Mouse (Mus musculus): ENCODE results near the gene Emid1.

Gene Emid1

DNA sequence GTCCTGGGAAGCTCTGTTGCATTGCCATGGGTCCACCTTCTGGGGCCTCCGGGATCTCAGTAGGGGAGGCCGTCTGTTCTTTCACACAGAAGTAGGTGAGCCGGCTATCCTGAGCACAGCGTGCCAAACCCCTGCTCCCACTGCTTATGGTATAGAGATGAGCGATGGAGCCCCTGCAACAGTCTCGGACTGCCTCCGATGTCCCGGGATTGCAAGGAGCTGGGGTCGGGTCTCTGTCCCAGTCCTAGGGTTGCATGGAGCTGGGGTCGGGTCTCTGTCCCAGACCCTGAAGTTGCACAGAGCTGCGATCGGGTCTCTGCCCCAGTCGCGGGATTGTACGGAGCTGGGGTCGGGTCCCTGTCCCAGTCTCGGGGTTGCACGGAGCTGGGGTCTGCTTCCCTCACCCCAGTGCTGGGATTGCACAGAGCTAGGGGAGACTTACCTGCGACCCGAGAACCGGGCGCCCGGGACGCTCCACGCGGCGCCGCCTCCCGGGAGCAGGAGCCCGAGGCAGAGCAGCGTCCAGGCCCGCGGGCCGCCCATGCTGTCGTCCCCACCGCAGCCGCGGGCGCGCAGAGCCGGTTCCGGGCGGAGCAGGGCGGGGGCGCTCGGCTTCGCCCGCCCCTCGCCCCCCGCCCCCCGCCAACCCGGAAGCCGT, at the start of gene Emid1:
TSS of gene Emid1 (minus strand) at position 578 of the 658 bp plus-strand sequence.
- no peak for DNase-seq (ENCODE audit: low read depth, low spot score)

- no peak for DNase-seq (ENCODE audit: low read depth, low spot score)
Observed at GRCm38 (mm10) chr11:5199879-5200278, 47.8 kb upstream of the Emid1 start.

- DNase-seq (ENCODE audit: low read depth, low spot score), result no peak
Observed at GRCm38 (mm10) chr11:5197068-5197467, 45.0 kb upstream of the Emid1 start.

DNA sequence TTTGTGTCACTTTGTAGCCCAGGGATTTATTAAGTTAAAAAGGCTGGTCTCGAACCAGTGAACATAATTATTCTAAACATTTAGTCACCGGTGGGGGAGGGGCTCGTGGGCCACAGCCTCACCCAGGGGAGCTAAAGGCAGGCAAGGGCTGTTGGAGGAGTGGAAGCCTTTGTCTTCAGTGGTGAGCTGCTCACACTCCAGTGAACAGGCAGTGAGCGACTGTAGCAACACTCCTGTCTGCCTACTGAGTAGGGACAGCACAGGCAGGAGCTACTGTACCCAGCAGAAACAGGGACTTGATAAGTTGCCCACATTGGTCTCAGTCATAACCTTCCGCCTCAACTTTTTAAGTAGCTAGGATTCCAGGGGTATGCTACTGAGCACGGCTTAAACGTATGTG, 44.5 kb upstream of the Emid1 start:
- DNase-seq (ENCODE audit: low read depth, low spot score), result no peak

DNA sequence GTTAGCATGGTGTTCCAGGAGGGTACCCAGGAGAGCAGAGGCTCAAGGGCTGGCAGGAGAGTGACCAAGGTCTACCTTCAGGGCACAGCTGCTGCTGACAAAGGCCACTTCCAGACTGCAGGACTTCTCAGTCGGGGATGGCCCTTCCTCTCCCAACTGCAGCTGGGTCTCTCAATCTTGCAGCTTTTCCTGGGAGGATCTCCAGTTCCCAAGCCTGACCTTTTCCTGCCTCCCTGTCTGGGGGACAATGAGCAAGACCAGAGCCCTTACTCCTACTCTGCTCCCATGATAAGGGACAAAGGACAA, 41.5 kb upstream of the Emid1 start:
- DNase-seq (ENCODE audit: low read depth, low spot score), result no peak

DNA sequence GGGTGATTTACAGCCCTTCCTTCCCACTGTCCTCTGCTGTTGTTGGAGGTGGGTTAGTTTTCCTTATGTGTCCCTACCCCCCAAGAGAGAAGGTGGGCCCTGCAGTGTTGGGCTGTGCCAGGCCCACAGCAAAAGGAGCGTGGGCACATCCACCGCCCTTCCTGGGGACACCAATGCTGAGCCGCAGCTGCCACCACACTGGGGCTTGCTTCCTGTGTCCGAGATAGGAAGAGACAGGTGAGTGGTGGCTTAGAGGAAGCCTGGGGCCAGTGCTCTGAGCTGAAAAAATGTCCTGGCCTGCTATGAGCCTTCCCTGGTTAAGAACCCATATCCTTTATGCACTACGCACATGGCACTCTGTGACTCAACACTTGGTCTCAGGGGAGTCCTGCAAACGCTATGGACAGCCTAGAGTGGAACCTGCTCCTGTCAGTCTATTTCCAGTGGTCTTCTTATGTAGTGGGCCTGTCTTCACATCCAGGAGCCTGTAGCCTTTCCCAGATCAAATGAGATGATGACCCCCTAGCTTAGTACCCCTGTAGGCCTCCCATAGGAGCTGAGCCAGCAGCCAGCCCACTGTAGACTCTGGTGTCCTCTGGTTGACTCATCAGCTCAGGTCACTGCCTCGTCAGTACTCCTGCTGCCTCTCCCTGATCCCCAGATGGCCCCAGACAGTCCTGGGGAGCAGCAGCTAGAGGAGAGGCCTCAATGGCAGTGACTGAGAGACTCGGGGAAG, 41.0 kb upstream of the Emid1 start:
- no peak for DNase-seq (ENCODE audit: low read depth, low spot score)

DNA sequence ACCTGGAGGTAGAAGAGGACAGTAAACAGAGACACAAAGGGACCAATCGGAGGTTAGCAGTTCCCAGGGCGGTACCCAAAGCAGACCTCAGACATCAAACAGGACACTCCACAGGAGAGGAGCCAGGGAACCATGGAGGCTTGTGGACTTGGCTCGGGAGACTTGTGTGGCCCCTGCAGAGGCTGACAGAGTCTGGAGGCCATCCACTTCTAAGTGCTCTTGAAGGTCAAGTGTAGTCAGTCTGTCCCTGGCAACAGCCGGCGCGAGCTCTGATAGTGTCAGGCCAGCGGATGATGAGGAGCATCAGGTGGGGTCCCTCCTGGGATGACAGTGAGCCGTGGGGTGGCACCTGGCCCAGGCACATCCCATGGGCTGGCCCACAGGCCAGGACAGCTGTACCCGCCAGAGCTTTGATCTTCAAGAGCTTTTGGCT, 40.0 kb upstream of the Emid1 start:
- DNase-seq (ENCODE audit: low read depth, low spot score), result no peak

DNA sequence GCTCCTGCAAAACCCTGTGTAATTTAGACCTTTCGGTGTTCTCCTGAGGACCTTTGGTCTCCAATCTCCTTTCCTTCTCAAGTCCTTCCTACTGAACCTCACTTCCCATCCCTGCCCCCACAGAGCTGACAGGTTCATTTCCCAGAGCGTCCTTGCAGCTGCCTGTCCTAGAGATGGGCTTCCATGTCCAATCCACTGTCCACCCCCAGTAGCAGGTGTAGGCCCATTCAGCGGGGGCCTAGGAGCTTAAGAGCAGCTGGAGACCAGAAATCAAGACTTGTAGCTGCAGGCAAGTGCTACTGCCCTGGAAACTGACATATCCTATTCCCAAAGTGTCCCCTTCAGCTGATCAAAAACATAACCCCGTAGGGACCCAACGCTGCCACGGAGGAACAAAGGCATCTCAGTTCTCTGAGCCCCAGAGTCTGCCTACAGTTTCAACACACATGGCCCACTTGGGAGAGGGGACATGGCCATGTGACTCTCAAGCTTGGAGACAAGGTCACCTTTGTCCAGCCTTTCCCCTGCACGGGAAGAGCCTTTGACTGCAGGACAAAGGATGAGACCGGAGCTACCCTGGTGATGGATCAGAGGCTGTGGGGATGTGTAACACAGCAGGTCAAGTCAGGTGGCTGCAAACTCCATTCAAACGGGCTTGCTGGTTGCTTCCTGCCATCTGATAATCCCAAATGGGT, 37.3 kb upstream of the Emid1 start:
- DNase-seq (ENCODE audit: low read depth, low spot score), result no peak

- no peak for DNase-seq (ENCODE audit: low read depth, low spot score)
Observed at GRCm38 (mm10) chr11:5188170-5188569, 36.1 kb upstream of the Emid1 start.

GRCm38 (mm10) chr11:5184832-5185231, 32.8 kb upstream of the Emid1 start:
- DNase-seq (ENCODE audit: low read depth, low spot score), result no peak

DNA sequence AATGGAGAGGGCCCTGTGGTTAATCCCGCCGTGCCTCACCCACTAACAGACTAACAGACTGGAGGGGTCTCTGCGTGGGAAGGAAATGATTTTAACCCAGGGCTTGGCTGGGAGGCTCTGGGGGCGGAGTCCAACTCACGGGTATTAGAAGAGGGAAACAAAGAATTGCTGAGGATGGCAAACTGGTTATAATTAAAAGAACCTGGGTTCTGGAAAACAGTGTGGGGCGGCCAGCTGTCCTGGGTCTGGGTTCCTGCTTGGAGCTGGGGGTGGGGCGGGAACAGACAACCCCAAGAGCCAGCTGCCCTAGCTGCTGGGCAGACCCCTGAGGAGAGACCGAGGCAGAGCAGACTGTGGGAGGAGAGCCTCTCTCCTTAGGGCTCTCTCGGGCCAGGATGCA, 32.2 kb upstream of the Emid1 start:
- no peak for DNase-seq (ENCODE audit: low read depth, low spot score)

- no peak for DNase-seq (ENCODE audit: low read depth, low spot score)
Observed at GRCm38 (mm10) chr11:5182870-5183269, 30.8 kb upstream of the Emid1 start.

- DNase-seq (ENCODE audit: low read depth, low spot score), result no peak
Observed at GRCm38 (mm10) chr11:5181850-5182404, 29.9 kb upstream of the Emid1 start.

DNA sequence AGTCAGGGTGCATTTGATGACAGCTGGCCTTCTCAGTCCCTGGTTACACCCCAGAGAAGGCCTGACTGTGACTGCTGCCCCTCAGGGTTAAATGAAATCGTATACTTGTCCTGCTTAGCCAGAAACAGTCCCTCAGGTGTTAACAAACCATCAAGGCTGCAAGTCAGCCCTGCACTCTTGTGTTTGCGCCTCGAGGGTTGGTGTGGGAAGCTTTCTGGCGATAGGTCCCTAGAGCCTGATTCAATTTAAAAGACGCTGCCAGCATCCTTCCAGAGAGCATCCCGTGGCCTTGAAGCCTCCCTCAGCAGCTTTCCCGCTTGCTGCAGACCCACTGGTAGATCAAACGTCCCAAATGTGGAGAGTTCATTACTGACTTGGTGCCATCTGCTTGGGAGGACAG, 27.3 kb upstream of the Emid1 start:
- no peak for DNase-seq (ENCODE audit: low read depth, low spot score)

GRCm38 (mm10) chr11:5177171-5177570, 25.1 kb upstream of the Emid1 start:
- DNase-seq (ENCODE audit: low read depth, low spot score), result no peak

DNA sequence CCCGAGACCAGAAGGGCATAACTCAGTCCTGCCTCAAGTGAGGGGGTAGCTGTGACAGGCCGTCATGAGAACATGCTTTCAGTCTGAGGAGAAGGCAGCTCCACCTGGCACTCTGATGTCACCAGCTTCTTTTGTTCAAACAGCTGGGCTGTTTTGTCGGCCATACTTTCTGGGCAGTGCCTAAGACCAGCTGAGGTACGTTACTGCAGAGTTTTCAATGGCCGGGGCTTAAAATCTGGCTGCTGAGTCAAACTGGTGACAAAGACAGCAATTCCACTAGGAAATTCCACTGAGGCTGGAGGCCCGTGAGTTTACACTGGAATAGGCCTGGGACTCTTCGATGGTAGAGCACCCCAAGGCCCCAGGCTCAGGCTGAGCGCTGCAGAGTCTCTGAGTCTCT, 24.6 kb upstream of the Emid1 start:
- DNase-seq (ENCODE audit: low read depth, low spot score), result no peak

DNA sequence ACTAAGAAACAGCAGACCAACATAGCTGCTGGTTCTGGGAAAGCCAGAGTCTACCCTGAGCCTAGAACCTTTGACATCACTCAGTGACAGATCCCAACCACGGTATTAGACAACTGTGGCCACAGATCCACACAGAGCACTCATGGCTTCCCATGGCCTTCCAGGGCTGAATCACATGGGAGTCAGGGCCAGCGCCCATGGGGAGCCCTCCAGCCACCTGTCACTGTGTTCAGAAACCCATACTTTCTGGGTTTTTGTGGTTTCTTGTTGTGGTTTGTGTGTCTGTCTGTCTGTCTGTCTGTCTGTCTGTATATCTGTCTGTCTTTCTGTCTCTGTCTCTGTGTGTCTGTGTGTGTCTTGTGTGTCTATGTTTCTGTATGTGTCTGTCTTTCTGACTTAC, 23.8 kb upstream of the Emid1 start:
- no peak for DNase-seq (ENCODE audit: low read depth, low spot score)

- DNase-seq (ENCODE audit: low read depth, low spot score), result no peak
Observed at GRCm38 (mm10) chr11:5175141-5175540, 23.1 kb upstream of the Emid1 start.

- DNase-seq (ENCODE audit: low read depth, low spot score), result no peak
Observed at GRCm38 (mm10) chr11:5172861-5173260, 20.8 kb upstream of the Emid1 start.

DNA sequence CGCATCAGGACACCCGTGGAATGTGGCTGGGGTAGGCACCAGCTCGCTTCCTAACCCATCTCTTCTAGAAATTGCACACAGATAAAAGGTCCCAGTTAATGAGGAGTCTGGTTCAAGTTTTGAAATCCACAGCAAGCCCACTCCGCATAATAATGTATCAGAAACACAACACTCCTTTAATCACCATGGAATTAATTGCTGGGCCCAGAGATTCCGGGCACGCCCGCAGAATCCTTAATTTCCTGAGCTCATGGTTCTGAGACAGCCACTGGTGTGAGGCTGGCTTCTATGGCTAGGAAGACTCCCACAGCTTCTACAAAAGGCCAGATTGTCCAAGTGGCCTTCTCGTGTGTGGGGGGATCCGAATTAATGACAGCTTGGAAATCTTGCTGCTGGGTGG, 15.3 kb upstream of the Emid1 start:
- no peak for DNase-seq (ENCODE audit: low read depth, low spot score)

GRCm38 (mm10) chr11:5165471-5165916, 13.4 kb upstream of the Emid1 start:
- DNase-seq (ENCODE audit: low read depth, low spot score), result peak; percentile 73

DNA sequence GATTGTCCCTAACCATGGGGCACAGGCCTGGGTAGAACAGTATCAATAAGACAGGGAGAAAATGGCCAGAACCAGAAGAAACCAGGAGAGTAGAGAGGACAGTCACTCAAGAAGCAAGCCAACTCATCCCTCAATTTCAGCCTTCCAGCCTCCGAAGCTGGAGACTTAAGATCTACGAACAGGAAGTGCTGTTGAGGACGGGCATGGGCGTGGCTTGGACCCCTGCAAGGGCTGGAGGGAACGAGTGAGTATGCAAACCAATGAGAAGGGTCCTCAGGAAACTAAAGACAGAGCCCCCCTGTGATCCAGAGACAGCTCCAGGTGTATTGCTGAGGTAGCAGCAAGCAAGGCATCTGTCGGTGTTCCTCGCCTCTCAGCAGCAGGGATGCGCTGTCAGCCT, 12.3 kb upstream of the Emid1 start:
- no peak for DNase-seq (ENCODE audit: low read depth, low spot score)

GRCm38 (mm10) chr11:5163421-5163820, 11.4 kb upstream of the Emid1 start:
- DNase-seq (ENCODE audit: low read depth, low spot score), result no peak
